In genomic region chr9:29411408-29412180, GRCm38 (mm10) we compare ENCODE assay signal across 9 mouse cellular contexts.
DNase-seq lines count a peak whose midpoint lies in the region; ATAC-seq and TF ChIP-seq lines count a peak whose summit lies in the region.
"Had no signal": no experiment of that assay in that cellular context is flagged by ENCODE, and none has a peak within 500 bp of the region (broad histone marks: within the 10 kb centered on the region; RNA-seq: fewer than 3 reads in every experiment).

No protein-coding gene starts in this region.

- intact Hi-C loops in heart, postnatal 10 days (cut with DNase I): loop anchor here (5.0 kb wide), 1 partner anchor 231 kb away; no protein-coding TSS in a partner anchor

- peak; percentile 65 for ATAC-seq in kidney, embryonic 15.5 days (replicated peaks; ENCODE audit: low FRiP score)
- peak; percentile 39; the same call in 1 of the 2 replicates for ATAC-seq in embryonic facial prominence, embryonic 13.5 days (ENCODE audit: insufficient number of reproducible peaks, insufficient read depth, low FRiP score, low TSS enrichment, low read depth)

- H3K9me3 ChIP-seq in kidney, embryonic 15.5 days (replicated peaks): no peaks in the 10 kb centered on the region
- H3K9me3 ChIP-seq in embryonic facial prominence, embryonic 13.5 days: no peaks in the 10 kb centered on the region

- no peaks in the 10 kb centered on the region for H3K36me3 ChIP-seq in kidney, embryonic 15.5 days
- H3K36me3 ChIP-seq in embryonic facial prominence, embryonic 13.5 days: no peaks in the 10 kb centered on the region
- H3K36me3 ChIP-seq in small intestine, adult 2 months (ENCODE audit: control insufficient read depth, insufficient read depth, low read length): no peaks in the 10 kb centered on the region

- H3K4me3 ChIP-seq in kidney, embryonic 15.5 days (replicated peaks): peak overlapping the region; percentile 64
- H3K4me3 ChIP-seq in embryonic facial prominence, embryonic 13.5 days: peak overlapping the region; percentile 58
- peak overlapping the region; percentile 35 for H3K4me3 ChIP-seq in small intestine, adult 2 months (ENCODE audit: low read depth, low read length)

- TF ChIP-seq CTCF in small intestine, adult 2 months (IDR thresholded peaks at IDR 0.05; ENCODE audit: extremely low read depth, insufficient read length, insufficient replicate concordance, low read depth, low read length): no peak

- H3K4me2 ChIP-seq in kidney, embryonic 15.5 days: peak overlapping the region; percentile 96
- H3K4me2 ChIP-seq in embryonic facial prominence, embryonic 13.5 days: peak overlapping the region; percentile 96

- no peak for TF ChIP-seq POLR2A in small intestine, adult 2 months (IDR thresholded peaks at IDR 0.05; ENCODE audit: low read depth, low read length)

- H3K9ac ChIP-seq in kidney, embryonic 15.5 days: peak overlapping the region; percentile 62
- H3K9ac ChIP-seq in embryonic facial prominence, embryonic 13.5 days: peak overlapping the region; percentile 70

- WGBS in kidney, embryonic 15.5 days: under 1% methylated on average over 40 of the region's 40 CpGs
- under 1% methylated on average over 40 of the region's 40 CpGs for WGBS in embryonic facial prominence, embryonic 13.5 days
- WGBS in small intestine, adult 2 months: 2% methylated on average over 40 of the region's 40 CpGs

- DNase-seq in kidney, adult 18-20 months: no peak
- peak; percentile 42 to 51 for DNase-seq in heart, postnatal 10 days
- DNase-seq in left cerebral cortex, adult 11 months (ENCODE audit: low spot score): peak; percentile 41
- DNase-seq in lung, postnatal 36 days: peak; percentile 17
- no peak for DNase-seq in urinary bladder, postnatal 10 days (ENCODE audit: low spot score)

- H3K4me1 ChIP-seq in kidney, embryonic 15.5 days: peaks cover 21% of the 10 kb centered on the region
- peaks cover 11% of the 10 kb centered on the region for H3K4me1 ChIP-seq in embryonic facial prominence, embryonic 13.5 days
- no peaks in the 10 kb centered on the region for H3K4me1 ChIP-seq in small intestine, adult 2 months (ENCODE audit: control insufficient read depth, insufficient read depth, insufficient read length, low read length)

- peak overlapping the region; percentile 87 for H3K27ac ChIP-seq in kidney, embryonic 15.5 days
- peak overlapping the region; percentile 69 for H3K27ac ChIP-seq in embryonic facial prominence, embryonic 13.5 days
- no peak overlapping the region for H3K27ac ChIP-seq in small intestine, adult 2 months (ENCODE audit: insufficient read depth, low read depth, low read length)

- H3K27me3 ChIP-seq in kidney, embryonic 15.5 days: peaks cover 47% of the 10 kb centered on the region
- H3K27me3 ChIP-seq in embryonic facial prominence, embryonic 13.5 days: peaks cover 45% of the 10 kb centered on the region
- peaks cover 16% of the 10 kb centered on the region for H3K27me3 ChIP-seq in small intestine, adult 2 months (ENCODE audit: control insufficient read depth, insufficient read depth, low read length)
- H3K27me3 ChIP-seq: CH12.LX had no signal

Comparison
In these comparisons a context has a peak if more than half of its experiments do, and no peak if none do; other contexts are left out.
1. DNase-seq: peak in heart, postnatal 10 days (2 of 2), left cerebral cortex, adult 11 months (single experiment) and lung, postnatal 36 days (single experiment); none in kidney, adult 18-20 months (single experiment) and urinary bladder, postnatal 10 days (single experiment).
2. Peak in every context shown above with its lines, with median percentiles within 50 percentile points of each other: H3K4me3 ChIP-seq.